In genomic region chr2:156863487-156864160, GRCm38 (mm10) we compare ENCODE assay signal across 8 mouse cellular contexts. TPM values are rescaled to one million over a fixed set of nuclear protein-coding genes. Genes with fewer than 3 reads are reported as not detected.
A peak's percentile ranks its signal among the peaks of the same experiment; 100 is the strongest.
DNase-seq lines count a peak whose midpoint lies in the region; ATAC-seq and TF ChIP-seq lines count a peak whose summit lies in the region.

No protein-coding gene starts in this region.

- H3K27ac ChIP-seq in heart, embryonic 14.5 days (replicated peaks in 1 of 2; ENCODE audit: control insufficient read depth in 1 of 2, insufficient read depth in 1 of 2, low read depth in 2 of 2, low read length in 2 of 2), result peak overlapping the region; percentile 86 to 94
- H3K27ac ChIP-seq in kidney, embryonic 16.5 days (ENCODE audit: low read length), result peak overlapping the region; percentile 86
- H3K27ac ChIP-seq in spleen, adult 2 months (ENCODE audit: insufficient read depth, low read length), result peak overlapping the region; percentile 86

- H3K4me3 ChIP-seq in heart, embryonic 14.5 days (ENCODE audit: control insufficient read depth in 1 of 2, insufficient read depth in 1 of 2, low read depth in 1 of 2, low read length in 2 of 2), result peak overlapping the region; percentile 95
- peak overlapping the region; percentile 84 for H3K4me3 ChIP-seq in kidney, embryonic 16.5 days (ENCODE audit: low read length)
- H3K4me3 ChIP-seq in spleen, adult 2 months (ENCODE audit: extremely low read depth, insufficient read depth, insufficient read length), result peak overlapping the region; percentile 82

- no peak for TF ChIP-seq POLR2A in spleen, adult 2 months (IDR thresholded peaks at IDR 0.05; ENCODE audit: low read depth, low read length)

- peak overlapping the region; percentile 89 for H3K4me2 ChIP-seq in heart, embryonic 14.5 days (ENCODE audit: low read length)
- H3K4me2 ChIP-seq in kidney, embryonic 16.5 days (replicated peaks; ENCODE audit: low read depth, low read length), result peak overlapping the region; percentile 91

- ATAC-seq in heart, embryonic 14.5 days (ENCODE audit: insufficient number of reproducible peaks, insufficient read depth, low FRiP score, low read depth), result no peak
- ATAC-seq in kidney, embryonic 16.5 days (ENCODE audit: low FRiP score, low TSS enrichment), result no peak

- peaks cover 45% of the 10 kb centered on the region for H3K36me3 ChIP-seq in heart, embryonic 14.5 days (ENCODE audit: control insufficient read depth, insufficient read depth, low read length)
- H3K36me3 ChIP-seq in kidney, embryonic 16.5 days (ENCODE audit: insufficient read depth, low read length), result peaks cover 27% of the 10 kb centered on the region
- peaks cover 4% of the 10 kb centered on the region for H3K36me3 ChIP-seq in spleen, adult 2 months (ENCODE audit: control insufficient read depth, insufficient read depth, low read length)

- TF ChIP-seq CTCF in spleen, adult 2 months (IDR thresholded peaks at IDR 0.05; ENCODE audit: extremely low read depth, insufficient read depth, insufficient read length, insufficient replicate concordance), result no peak

- WGBS in heart, embryonic 14.5 days, result 2% methylated on average over 28 of the region's 28 CpGs
- WGBS in kidney, embryonic 16.5 days, result under 1% methylated on average over 28 of the region's 28 CpGs
- WGBS in spleen, adult 2 months, result under 1% methylated on average over 28 of the region's 28 CpGs

- peak; percentile 31 for DNase-seq in embryo, embryonic 10.5 days (ENCODE audit: low spot score)
- DNase-seq in embryo, embryonic 9.5 days (ENCODE audit: extremely low spot score), result no peak
- peak; percentile 18 for DNase-seq in brain, adult 2 months (ENCODE audit: low read depth, low spot score)
- peak; percentile 89 for DNase-seq in lung, postnatal 36 days
- DNase-seq in spleen, adult 2 months (ENCODE audit: low read depth in 1 of 2, low spot score in 2 of 2), result peak in 1 of 2 experiments; percentile 39
- DNase-seq in right cerebral cortex, postnatal 4 days, result no peak

- H3K9me3 ChIP-seq in heart, embryonic 14.5 days (ENCODE audit: control insufficient read depth, low read length), result no peaks in the 10 kb centered on the region
- H3K9me3 ChIP-seq in kidney, embryonic 16.5 days (ENCODE audit: low read length), result no peaks in the 10 kb centered on the region

- H3K4me1 ChIP-seq in heart, embryonic 14.5 days (ENCODE audit: control insufficient read depth in 2 of 2, insufficient read depth in 2 of 2, low read length in 2 of 2), result peaks cover 2 to 20% of the 10 kb centered on the region in 2 experiments; a peak in 3 of 4 replicates
- peaks cover 17% of the 10 kb centered on the region for H3K4me1 ChIP-seq in kidney, embryonic 16.5 days (ENCODE audit: insufficient read depth, low read length)
- 0 out of 2 replicates have a peak, but pooled peaks cover 3% of the 10 kb centered on the region for H3K4me1 ChIP-seq in spleen, adult 2 months (ENCODE audit: control insufficient read depth, insufficient read depth, insufficient read length)

- no peaks in the 10 kb centered on the region for H3K27me3 ChIP-seq in heart, embryonic 14.5 days (ENCODE audit: control insufficient read depth, insufficient read depth, low read length)
- H3K27me3 ChIP-seq in kidney, embryonic 16.5 days (ENCODE audit: insufficient read depth, low read length), result no peaks in the 10 kb centered on the region
- no peaks in the 10 kb centered on the region for H3K27me3 ChIP-seq in spleen, adult 2 months (ENCODE audit: control insufficient read depth, insufficient read depth, low read length)

- peak overlapping the region; percentile 93 for H3K9ac ChIP-seq in heart, embryonic 14.5 days (ENCODE audit: low read length)
- H3K9ac ChIP-seq in kidney, embryonic 16.5 days (replicated peaks; ENCODE audit: low read length), result peak overlapping the region; percentile 92

RNA-seq across cellular contexts. Expression of gene Rab5if, which starts 0.7 kb away (rescaled TPM):
- polyA plus RNA-seq in heart, embryonic 14.5 days (2014; fragmentation: Nextera tagmentation; extraction: Ambion mirVana), result 189 and 194 TPM in 2 replicates
- 167 and 168 TPM in 2 replicates for polyA plus RNA-seq in kidney, embryonic 16.5 days (2015; fragmentation: Nextera tagmentation; extraction: Ambion mirVana)
- polyA plus RNA-seq in spleen, adult 2 months (2012; rRNA removed), result 34.8 and 61.5 TPM in 2 replicates

RNA-seq across cellular contexts. Expression of gene 4930518I15Rik, which starts 5.9 kb away (rescaled TPM):
- 3.9 and 6.2 TPM in 2 replicates for polyA plus RNA-seq in heart, embryonic 14.5 days (2014; fragmentation: Nextera tagmentation; extraction: Ambion mirVana)
- 8.0 and 9.9 TPM in 2 replicates for polyA plus RNA-seq in kidney, embryonic 16.5 days (2015; fragmentation: Nextera tagmentation; extraction: Ambion mirVana)
- 1.0 and 1.5 TPM in 2 replicates for polyA plus RNA-seq in spleen, adult 2 months (2012; rRNA removed)

RNA-seq across cellular contexts. Expression of gene Sla2, which starts 23.4 kb away (rescaled TPM):
- 0.19 and 0.26 TPM in 2 replicates for polyA plus RNA-seq in heart, embryonic 14.5 days (2014; fragmentation: Nextera tagmentation; extraction: Ambion mirVana)
- 0.14 and 0.36 TPM in 2 replicates for polyA plus RNA-seq in kidney, embryonic 16.5 days (2015; fragmentation: Nextera tagmentation; extraction: Ambion mirVana)
- polyA plus RNA-seq in spleen, adult 2 months (2012; rRNA removed), result 7.6 and 8.0 TPM in 2 replicates

RNA-seq across cellular contexts. Expression of gene Tgif2, which starts 23.8 kb away (rescaled TPM):
- polyA plus RNA-seq in heart, embryonic 14.5 days (2014; fragmentation: Nextera tagmentation; extraction: Ambion mirVana), result 34.0 and 36.2 TPM in 2 replicates
- 69.5 and 71.1 TPM in 2 replicates for polyA plus RNA-seq in kidney, embryonic 16.5 days (2015; fragmentation: Nextera tagmentation; extraction: Ambion mirVana)
- polyA plus RNA-seq in spleen, adult 2 months (2012; rRNA removed), result 10.5 and 11.8 TPM in 2 replicates

Comparison
In these comparisons a context has a peak if more than half of its experiments do, and no peak if none do; other contexts are left out.
1. DNase-seq: peak in embryo, embryonic 10.5 days (single experiment), brain, adult 2 months (single experiment) and lung, postnatal 36 days (single experiment); none in embryo, embryonic 9.5 days (single experiment) and right cerebral cortex, postnatal 4 days (single experiment).
2. Peak in every context shown above with its lines, with median percentiles within 50 percentile points of each other: H3K27ac ChIP-seq and H3K4me3 ChIP-seq.